Mouse (Mus musculus) forebrain, embryonic 12.5 days (tissue): ENCODE results near the gene Il21r. TPM values are rescaled to one million over a fixed set of nuclear protein-coding genes. Genes with fewer than 3 reads are reported as not detected.
A peak's percentile ranks its signal among the peaks of the same experiment; 100 is the strongest.

Experiments used
- ATAC-seq: fragments of 200-750 bp; cut with Nextera tagmentation; 2 replicates; pipeline ENCODE4 v1.8.0; 2017; ENCODE audit warnings: moderate TSS enrichment; ENCODE audit not compliant: low FRiP score
- H3K27ac ChIP-seq: fragments of 300-500 bp; sonication (generic); 2 replicates; pipeline ENCODE4 v1.5.1; 2016; ENCODE audit warnings: mild to moderate bottlenecking
- H3K27me3 ChIP-seq: fragments of 300-500 bp; sonication (generic); 2 replicates; pipeline ENCODE4 v1.6.1; 2016; ENCODE audit warnings: mild to moderate bottlenecking
- H3K36me3 ChIP-seq: fragments of 300-500 bp; sonication (generic); replicated peaks from 2 replicates; pipeline ENCODE4 v1.6.1; 2016; ENCODE audit warnings: mild to moderate bottlenecking
- H3K4me1 ChIP-seq: fragments of 300-500 bp; sonication (generic); 2 replicates; pipeline ENCODE4 v1.6.1; 2016
- H3K4me2 ChIP-seq: fragments of 300-500 bp; sonication (generic); 2 replicates; pipeline ENCODE4 v1.6.1; 2016; ENCODE audit warnings: mild to moderate bottlenecking, moderate library complexity
- H3K4me3 ChIP-seq: fragments of 300-500 bp; sonication (generic); replicated peaks from 2 replicates; pipeline ENCODE4 v1.5.1; 2016; ENCODE audit warnings: mild to moderate bottlenecking
- H3K9ac ChIP-seq: fragments of 300-500 bp; sonication (generic); 2 replicates; pipeline ENCODE4 v1.6.1; 2016; ENCODE audit warnings: mild to moderate bottlenecking
- H3K9me3 ChIP-seq: fragments of 300-500 bp; sonication (generic); 2 replicates; pipeline ENCODE4 v1.6.1; 2016
- WGBS: fragments of 180-500 bp; shearing (Covaris S2); methylation state at CpG from one replicate; pipeline ENCODE4 v1.1.7; 2016; 5-methylcytosine and 5-hydroxymethylcytosine counted together
- polyA plus RNA-seq: library from polyadenylated mRNA; unstranded; fragments of >200 nt; fragmentation: Nextera tagmentation; extraction: Ambion mirVana; gene quantifications from 2 replicates; pipeline ENCODE4 v1.2.1, GENCODE M21; 2016

The Il21r gene
- polyA plus RNA-seq, 1 experiment from 2014 or later = 0.31 TPM

DNA sequence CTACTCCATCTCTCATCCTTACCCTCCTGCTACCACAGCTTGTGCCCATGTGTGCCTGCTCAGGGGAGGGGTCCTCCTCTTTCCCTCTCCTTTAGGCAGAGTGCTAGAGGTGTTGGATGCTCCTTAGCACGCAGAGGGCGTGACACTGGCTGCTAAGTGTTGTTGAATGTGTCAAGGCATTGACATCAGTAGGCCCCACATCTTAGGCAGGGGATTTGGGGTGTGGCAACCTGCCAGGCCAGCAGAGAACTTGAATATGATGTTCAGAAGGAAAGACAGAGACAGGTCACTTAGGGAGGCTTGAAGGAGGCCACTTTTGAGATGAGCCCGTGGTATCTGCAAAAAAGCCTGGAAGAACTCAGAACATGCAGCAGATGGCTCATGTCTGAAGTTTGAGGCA lies 25.1 kb upstream of the Il21r start:
- no peak for ATAC-seq
- H3K9me3 ChIP-seq = no peaks in the 10 kb centered on the region
- no peak overlapping the region for H3K4me2 ChIP-seq
- no peak overlapping the region for H3K9ac ChIP-seq
- peaks cover 10% of the 10 kb centered on the region for H3K27me3 ChIP-seq
- peaks cover 12% of the 10 kb centered on the region for H3K4me1 ChIP-seq
- WGBS = 89% methylated on average over 3 of the region's 3 CpGs
- H3K4me3 ChIP-seq = no peak overlapping the region
- no peaks in the 10 kb centered on the region for H3K36me3 ChIP-seq
- no peak overlapping the region for H3K27ac ChIP-seq

DNA sequence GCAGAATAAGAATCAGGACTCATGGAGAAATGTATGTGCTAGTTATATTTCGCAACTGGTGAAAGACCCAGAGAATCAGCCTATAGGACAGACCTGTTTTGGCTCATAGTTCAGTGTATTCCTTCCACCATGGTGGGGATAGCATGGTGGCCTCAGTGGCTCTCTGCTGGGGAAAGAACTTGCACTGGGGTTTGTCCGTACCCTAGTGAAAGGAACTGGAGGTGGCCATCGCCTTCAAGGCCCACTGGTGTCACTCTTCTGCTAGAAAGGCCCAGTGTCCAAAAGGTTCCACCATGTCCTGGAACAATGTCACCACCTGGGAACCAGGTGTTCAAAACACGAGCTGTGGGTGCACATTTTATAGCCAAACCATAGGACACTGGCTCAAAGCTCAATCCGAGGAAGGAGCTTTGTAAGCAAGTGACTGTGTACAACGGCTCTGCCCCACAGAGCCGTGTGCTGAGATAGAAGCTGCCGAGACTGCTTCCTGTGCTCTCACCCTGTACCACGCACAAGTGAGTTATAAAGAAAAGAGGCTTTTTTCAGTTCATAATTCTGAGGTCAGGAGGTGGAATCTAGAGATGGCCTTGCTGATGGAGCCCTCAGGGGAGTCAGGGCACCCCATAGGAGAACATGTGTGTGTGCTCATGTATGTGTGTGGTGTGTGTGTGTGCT lies 23.5 kb upstream of the Il21r start:
- WGBS = 84% methylated on average over 9 of the region's 9 CpGs
- Histone ChIP-seq H3K27ac (no peak overlapping the region), H3K9ac (no peak overlapping the region), H3K4me1 (peaks cover 12% of the 10 kb centered on the region), H3K4me3 (no peak overlapping the region), H3K4me2 (no peak overlapping the region), H3K27me3 (peaks cover 14% of the 10 kb centered on the region), H3K36me3 (no peaks in the 10 kb centered on the region), H3K9me3 (no peaks in the 10 kb centered on the region)
- no peak for ATAC-seq

DNA sequence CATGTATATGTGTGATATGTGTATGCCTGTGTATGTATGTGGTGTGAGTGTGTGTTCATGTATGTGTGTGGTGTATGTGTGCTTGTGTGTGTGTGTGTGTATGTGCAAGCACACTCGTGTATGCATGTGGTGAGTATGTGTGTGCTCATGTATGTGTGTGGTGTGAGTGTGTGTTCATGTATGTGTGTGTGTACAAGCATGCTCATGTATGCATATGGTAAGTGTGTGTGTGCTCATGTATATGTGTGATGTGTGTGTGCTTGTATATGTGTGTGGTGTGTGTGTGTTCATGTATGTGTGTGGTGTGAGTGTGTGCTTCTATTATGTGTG lies 23.0 kb upstream of the Il21r start:
- Histone ChIP-seq H3K4me3 (no peak overlapping the region), H3K9ac (0 out of 2 replicates have a peak overlapping the region, but pooled peaks have one; percentile 5), H3K27ac (no peak overlapping the region), H3K9me3 (no peaks in the 10 kb centered on the region), H3K4me1 (peaks cover 12% of the 10 kb centered on the region), H3K36me3 (no peaks in the 10 kb centered on the region), H3K27me3 (peaks cover 14% of the 10 kb centered on the region), H3K4me2 (no peak overlapping the region)
- WGBS = 88% methylated on average over 1 of the region's 1 CpGs
- no peak for ATAC-seq

DNA sequence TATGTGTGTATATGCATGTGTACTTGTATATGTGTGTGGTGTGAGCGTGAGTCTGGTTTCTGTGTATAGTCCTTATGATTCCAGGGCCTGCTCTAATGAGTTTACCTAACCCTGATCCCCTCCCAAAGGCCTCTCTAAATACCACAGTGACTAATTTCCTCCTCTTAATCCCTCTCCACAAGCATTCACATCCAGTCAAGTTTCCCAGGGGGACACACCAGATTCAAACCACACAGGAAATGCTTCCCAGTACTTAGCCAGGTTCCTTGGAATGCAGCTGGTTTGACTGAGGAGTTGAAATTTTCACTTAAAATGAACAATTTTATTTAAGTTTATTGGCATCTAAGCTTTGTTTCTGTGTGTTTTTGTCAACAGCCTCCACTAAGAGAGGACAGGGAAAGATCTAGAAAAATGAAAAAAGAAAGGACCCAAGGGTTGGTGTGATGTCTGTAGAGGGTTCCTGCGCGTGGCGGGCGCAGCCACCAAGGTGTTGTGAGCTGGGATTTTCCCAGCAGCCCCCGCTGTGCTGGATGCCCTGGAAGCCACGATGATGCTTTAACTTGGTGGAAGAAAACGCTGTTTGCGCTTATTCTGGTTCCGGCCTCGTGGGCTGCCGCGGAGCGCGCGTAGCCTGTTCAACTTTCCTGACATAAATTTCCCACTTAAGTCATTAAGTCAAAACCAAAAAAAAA lies 22.5 kb upstream of the Il21r start:
- H3K4me2 ChIP-seq = peak overlapping the region; percentile 90
- H3K27me3 ChIP-seq = peaks cover 14% of the 10 kb centered on the region
- H3K27ac ChIP-seq = no peak overlapping the region
- peak overlapping the region; percentile 41 for H3K4me3 ChIP-seq
- no peak for ATAC-seq
- peaks cover 12% of the 10 kb centered on the region for H3K4me1 ChIP-seq
- peak overlapping the region; percentile 60 for H3K9ac ChIP-seq
- WGBS = 4% methylated on average over 16 of the region's 16 CpGs
- H3K36me3 ChIP-seq = no peaks in the 10 kb centered on the region
- no peaks in the 10 kb centered on the region for H3K9me3 ChIP-seq

DNA sequence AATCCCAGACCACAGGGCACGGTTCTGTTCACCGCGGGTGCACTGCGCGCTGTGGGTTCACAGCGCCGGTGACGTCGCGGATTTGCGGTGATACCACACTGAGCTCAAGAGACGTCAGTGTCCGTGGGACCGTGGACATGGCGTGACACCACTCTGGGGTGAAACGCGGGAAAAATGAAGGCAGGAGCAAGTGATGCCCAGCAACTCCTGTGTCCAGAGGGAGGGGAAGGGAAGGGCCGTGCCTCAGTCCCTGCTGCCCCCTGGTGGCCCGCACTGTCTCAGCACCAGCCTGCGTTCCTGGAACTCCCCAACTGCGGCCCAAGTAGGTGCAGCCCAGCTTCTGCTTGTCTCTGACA lies 21.9 kb upstream of the Il21r start:
- Histone ChIP-seq H3K27me3 (peaks cover 14% of the 10 kb centered on the region), H3K4me2 (peak overlapping the region; percentile 90), H3K36me3 (no peaks in the 10 kb centered on the region), H3K9me3 (no peaks in the 10 kb centered on the region), H3K27ac (no peak overlapping the region), H3K4me1 (peaks cover 12% of the 10 kb centered on the region), H3K9ac (peak overlapping the region; percentile 60), H3K4me3 (peak overlapping the region; percentile 41)
- WGBS = under 1% methylated on average over 21 of the region's 21 CpGs
- peak; percentile 87 for ATAC-seq

DNA sequence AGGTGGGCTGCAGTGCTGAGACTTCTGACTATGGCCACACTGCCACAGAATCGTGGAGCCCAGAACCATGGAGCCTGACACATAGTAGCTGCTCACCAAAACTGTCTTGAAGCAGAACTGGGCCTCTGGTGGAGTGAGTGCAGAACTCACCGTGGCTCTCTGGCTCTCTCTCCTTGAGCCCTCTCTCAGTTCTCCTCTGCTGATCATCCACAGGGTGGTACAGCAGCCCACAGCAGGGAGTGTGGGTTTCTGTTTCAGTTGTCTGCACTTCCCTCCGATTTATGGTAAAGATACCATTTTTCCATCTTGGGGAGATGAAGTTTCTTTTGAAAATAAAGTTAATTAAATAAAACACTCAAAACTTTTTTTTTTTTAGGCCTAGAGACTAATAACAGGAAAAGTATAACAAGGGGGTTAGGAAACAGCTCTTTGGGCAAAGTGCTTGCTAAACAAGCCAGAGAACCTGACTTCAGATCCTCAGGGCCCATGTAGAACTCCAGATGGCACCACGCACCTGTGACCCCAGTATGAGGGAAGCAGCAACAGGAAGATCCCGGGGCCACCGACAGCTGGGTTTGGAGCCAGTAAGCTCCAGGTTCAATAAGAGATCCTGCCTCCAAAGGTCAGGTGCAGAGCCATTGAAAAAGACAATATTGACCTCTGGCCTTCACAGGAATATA lies 19.8 kb upstream of the Il21r start:
- no peak for ATAC-seq
- H3K4me3 ChIP-seq = no peak overlapping the region
- H3K27me3 ChIP-seq = peaks cover 14% of the 10 kb centered on the region
- H3K27ac ChIP-seq = no peak overlapping the region
- no peaks in the 10 kb centered on the region for H3K9me3 ChIP-seq
- H3K36me3 ChIP-seq = no peaks in the 10 kb centered on the region
- 73% methylated on average over 6 of the region's 6 CpGs for WGBS
- H3K4me2 ChIP-seq = no peak overlapping the region
- peaks cover 10% of the 10 kb centered on the region for H3K4me1 ChIP-seq
- no peak overlapping the region for H3K9ac ChIP-seq

DNA sequence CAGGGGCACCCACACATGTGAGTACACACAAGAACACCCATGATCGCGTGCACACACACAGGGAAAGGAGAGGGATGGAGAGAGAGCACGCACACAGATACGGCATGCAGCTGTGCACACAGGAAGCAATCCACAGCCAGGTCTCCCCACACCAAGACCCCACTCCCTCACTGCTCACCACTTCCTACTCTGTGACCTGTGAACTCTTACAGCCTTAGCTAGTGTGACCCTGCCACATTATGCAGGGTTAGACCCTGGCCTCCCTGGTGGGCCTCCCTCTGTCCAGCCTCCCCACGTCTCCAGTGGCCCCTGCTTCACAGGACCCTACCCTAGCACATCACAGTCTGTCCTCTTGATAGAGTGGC lies 19.2 kb upstream of the Il21r start:
- no peak overlapping the region for H3K27ac ChIP-seq
- H3K4me3 ChIP-seq = no peak overlapping the region
- H3K27me3 ChIP-seq = peaks cover 14% of the 10 kb centered on the region
- no peaks in the 10 kb centered on the region for H3K9me3 ChIP-seq
- 86% methylated on average over 5 of the region's 5 CpGs for WGBS
- no peak overlapping the region for H3K4me2 ChIP-seq
- no peak for ATAC-seq
- peaks cover 10% of the 10 kb centered on the region for H3K4me1 ChIP-seq
- no peak overlapping the region for H3K9ac ChIP-seq
- no peaks in the 10 kb centered on the region for H3K36me3 ChIP-seq

DNA sequence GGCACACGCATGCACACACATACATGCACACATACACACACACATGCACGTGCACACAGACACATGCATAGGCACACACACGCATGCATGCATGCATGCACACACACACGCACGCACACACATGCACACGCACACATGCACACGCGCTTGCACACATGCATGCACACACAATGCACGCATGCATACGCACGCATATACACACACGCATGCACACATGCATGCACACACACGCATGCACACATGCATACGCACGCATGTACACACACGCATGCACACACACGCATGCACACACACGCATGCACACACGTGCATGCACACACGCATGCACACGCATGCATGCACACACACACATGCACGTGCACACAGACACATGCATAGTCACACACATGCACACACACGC lies 16.9 kb upstream of the Il21r start:
- H3K36me3 ChIP-seq = no peaks in the 10 kb centered on the region
- H3K27ac ChIP-seq = no peak overlapping the region
- H3K4me3 ChIP-seq = no peak overlapping the region
- no peak overlapping the region for H3K9ac ChIP-seq
- ATAC-seq = no peak
- no peak overlapping the region for H3K4me2 ChIP-seq
- WGBS = 95% methylated on average over 23 of the region's 23 CpGs
- H3K27me3 ChIP-seq = peaks cover 7% of the 10 kb centered on the region; the same call in 1 of the 2 replicates
- no peaks in the 10 kb centered on the region for H3K9me3 ChIP-seq
- H3K4me1 ChIP-seq = no peaks in the 10 kb centered on the region

DNA sequence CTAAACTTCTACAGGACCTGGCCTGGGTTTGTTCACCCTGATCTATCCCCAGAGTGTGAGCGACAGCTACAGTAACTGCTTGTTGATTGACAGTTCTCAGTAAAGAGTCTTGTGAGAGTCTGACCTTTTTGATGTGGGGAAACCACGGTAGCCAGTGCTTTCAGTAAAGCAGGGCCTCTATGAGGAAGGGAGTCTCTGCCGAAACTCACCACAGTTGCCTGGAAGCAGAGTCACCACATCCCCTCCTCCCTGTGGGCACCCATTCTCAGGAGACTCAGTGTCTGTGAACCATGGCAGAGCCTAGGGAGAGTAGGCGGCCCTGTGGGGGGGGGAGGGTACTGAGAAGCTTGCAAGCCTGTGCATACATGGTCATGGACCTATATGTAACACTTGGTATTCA lies 14.5 kb upstream of the Il21r start:
- WGBS = 85% methylated on average over 4 of the region's 4 CpGs
- Histone ChIP-seq H3K9me3 (no peaks in the 10 kb centered on the region), H3K36me3 (no peaks in the 10 kb centered on the region), H3K4me3 (no peak overlapping the region), H3K27me3 (0 out of 2 replicates have a peak, but pooled peaks cover 4% of the 10 kb centered on the region), H3K27ac (no peak overlapping the region), H3K4me1 (no peaks in the 10 kb centered on the region), H3K9ac (no peak overlapping the region), H3K4me2 (no peak overlapping the region)
- no peak for ATAC-seq

DNA sequence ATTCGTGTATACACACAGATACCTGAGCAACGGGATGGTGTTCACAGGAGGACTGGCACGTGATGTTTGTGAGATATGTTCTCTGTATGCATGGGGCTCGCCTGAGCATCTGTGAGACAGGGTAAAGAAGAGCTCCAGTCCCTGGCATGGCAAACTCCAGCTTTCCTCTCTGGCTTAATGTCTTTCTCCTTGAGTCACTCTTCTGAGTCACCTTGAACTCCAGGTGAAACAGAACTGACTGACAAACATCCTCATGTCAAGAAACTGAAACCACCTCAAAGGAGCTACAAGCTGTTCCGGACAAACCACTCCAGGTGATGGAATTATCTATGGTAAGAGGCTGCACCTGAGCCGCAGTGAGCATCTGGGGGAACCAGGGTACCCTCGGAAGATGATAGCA lies 13.3 kb upstream of the Il21r start:
- Histone ChIP-seq H3K4me3 (no peak overlapping the region), H3K27ac (no peak overlapping the region), H3K4me2 (no peak overlapping the region), H3K36me3 (no peaks in the 10 kb centered on the region), H3K9me3 (no peaks in the 10 kb centered on the region), H3K9ac (no peak overlapping the region), H3K4me1 (no peaks in the 10 kb centered on the region), H3K27me3 (no peaks in the 10 kb centered on the region)
- WGBS = 88% methylated on average over 7 of the region's 7 CpGs
- no peak for ATAC-seq

DNA sequence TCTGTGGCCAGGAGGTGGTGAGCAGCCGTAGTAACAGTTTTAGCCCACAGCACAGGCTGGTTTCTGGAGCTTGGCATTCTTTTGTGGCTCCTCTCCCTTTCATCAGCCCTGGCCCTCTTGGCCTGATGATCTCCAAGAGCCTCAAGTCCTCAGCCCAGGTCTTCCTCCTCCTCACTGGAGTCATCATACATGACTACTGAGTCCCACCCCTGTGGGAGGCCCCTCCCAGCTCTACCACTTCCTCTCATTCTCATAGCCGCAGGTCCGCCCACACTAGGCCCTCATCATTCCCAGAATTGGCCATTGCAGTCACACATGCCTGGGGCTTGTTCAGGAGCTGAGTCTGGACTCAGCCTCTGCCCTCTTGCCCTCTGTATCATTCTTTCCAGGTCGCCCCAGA lies 9.4 kb upstream of the Il21r start:
- H3K4me3 ChIP-seq = no peak overlapping the region
- H3K4me1 ChIP-seq = no peaks in the 10 kb centered on the region
- WGBS = 90% methylated on average over 4 of the region's 4 CpGs
- no peaks in the 10 kb centered on the region for H3K9me3 ChIP-seq
- ATAC-seq = no peak
- no peaks in the 10 kb centered on the region for H3K27me3 ChIP-seq
- H3K36me3 ChIP-seq = no peaks in the 10 kb centered on the region
- H3K27ac ChIP-seq = no peak overlapping the region
- H3K4me2 ChIP-seq = no peak overlapping the region
- no peak overlapping the region for H3K9ac ChIP-seq

DNA sequence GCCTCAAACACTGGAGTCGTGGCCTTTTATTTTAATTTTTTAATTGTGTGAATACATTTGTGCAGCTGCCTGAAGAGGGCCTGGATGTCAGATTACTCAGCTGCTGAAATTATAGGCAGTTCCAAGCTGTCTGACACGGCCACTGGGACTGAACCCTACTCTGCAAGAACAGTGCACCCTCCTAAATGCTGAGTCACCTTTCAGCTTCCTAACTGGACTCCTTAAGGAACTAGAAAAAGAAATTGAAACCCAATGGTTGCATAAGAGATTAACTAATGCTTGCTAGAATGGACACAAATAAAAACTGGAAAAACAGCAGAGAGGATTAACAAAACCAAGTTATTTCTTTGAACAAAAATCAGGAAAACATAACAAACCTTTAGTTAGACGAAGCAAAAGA lies 6.8 kb upstream of the Il21r start:
- no peak overlapping the region for H3K4me2 ChIP-seq
- WGBS = 67% methylated on average over 3 of the region's 3 CpGs

DNA sequence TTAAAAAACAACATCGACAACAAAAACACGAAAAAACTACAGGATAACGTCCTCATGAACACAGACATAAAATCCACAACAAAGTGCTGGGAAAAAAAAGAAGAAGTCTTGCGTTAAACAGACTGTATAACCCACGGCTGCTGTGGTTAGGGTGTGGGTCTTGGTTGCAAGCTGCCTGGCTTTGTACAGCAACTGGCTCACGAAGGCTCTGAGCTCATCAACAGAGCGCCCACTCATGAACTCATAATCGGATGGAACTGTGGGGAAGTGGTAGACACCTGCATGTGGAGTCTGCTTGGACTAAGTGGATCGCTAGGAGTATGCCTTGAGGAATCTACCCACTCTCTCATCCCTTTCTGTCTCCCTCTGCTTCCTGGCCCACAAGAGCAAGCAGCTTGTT lies 6.1 kb upstream of the Il21r start:
- Histone ChIP-seq H3K36me3 (no peaks in the 10 kb centered on the region), H3K27ac (no peak overlapping the region), H3K27me3 (no peaks in the 10 kb centered on the region), H3K4me3 (no peak overlapping the region), H3K4me1 (no peaks in the 10 kb centered on the region), H3K9me3 (no peaks in the 10 kb centered on the region), H3K4me2 (no peak overlapping the region), H3K9ac (no peak overlapping the region)
- 94% methylated on average over 9 of the region's 9 CpGs for WGBS
- ATAC-seq = no peak

More for the DNA sequence above, 6.8 kb upstream of the Il21r start:
- Histone ChIP-seq H3K27me3 (no peaks in the 10 kb centered on the region), H3K9me3 (no peaks in the 10 kb centered on the region), H3K4me3 (no peak overlapping the region), H3K27ac (no peak overlapping the region), H3K4me1 (no peaks in the 10 kb centered on the region), H3K36me3 (no peaks in the 10 kb centered on the region), H3K9ac (no peak overlapping the region)
- no peak for ATAC-seq
